Mouse (Mus musculus) midbrain, embryonic 10.5 days (tissue): ENCODE data around the gene Apoh. TPM values are rescaled to one million over a fixed set of nuclear protein-coding genes. Genes with fewer than 3 reads are reported as not detected.

Experiments
- DNase-seq: peaks from one replicate; pipeline ENCODE4 v3.0.0-alpha.2; 2017; ENCODE audit warnings: low spot score
- H3K27ac ChIP-seq: fragments of 300-500 bp; sonication (generic); replicated peaks from 2 replicates; pipeline ENCODE4 v1.5.1; 2016; ENCODE audit warnings: mild to moderate bottlenecking
- H3K27me3 ChIP-seq: fragments of 300-500 bp; sonication (generic); 2 replicates; pipeline ENCODE4 v1.6.1; 2016; ENCODE audit warnings: low read depth, mild to moderate bottlenecking; ENCODE audit not compliant: poor library complexity, severe bottlenecking
- H3K36me3 ChIP-seq: fragments of 300-500 bp; sonication (generic); 2 replicates; pipeline ENCODE4 v1.6.1; 2016; ENCODE audit warnings: mild to moderate bottlenecking, moderate library complexity
- H3K4me1 ChIP-seq: fragments of 300-500 bp; sonication (generic); 2 replicates; pipeline ENCODE4 v1.6.1; 2016
- H3K4me3 ChIP-seq: fragments of 300-500 bp; sonication (generic); 2 replicates; pipeline ENCODE4 v1.5.1; 2016; ENCODE audit warnings: mild to moderate bottlenecking, moderate library complexity
- H3K9me3 ChIP-seq: fragments of 300-500 bp; sonication (generic); replicated peaks from 2 replicates; pipeline ENCODE4 v1.6.1; 2016; ENCODE audit warnings: mild to moderate bottlenecking
- WGBS: fragments of 180-500 bp; shearing (Covaris S2); methylation state at CpG from one replicate; pipeline ENCODE4 v1.1.7; 2016; 5-methylcytosine and 5-hydroxymethylcytosine counted together
- polyA plus RNA-seq: library from polyadenylated mRNA; unstranded; fragments of >200 nt; fragmentation: Nextera tagmentation; extraction: Ambion mirVana; gene quantifications from 2 replicates; pipeline ENCODE4 v1.2.1, GENCODE M21; 2016

The Apoh gene
- polyA plus RNA-seq, 1 experiment from 2014 or later = not detected

GRCm38 (mm10) chr11:108416360-108416759 is 73.2 kb downstream of the Apoh start:
- DNase-seq = no peak
- 83% methylated on average over 1 of the region's 1 CpGs for WGBS
- no peak overlapping the region for H3K4me3 ChIP-seq
- H3K27me3 ChIP-seq = no peaks in the 10 kb centered on the region
- 0 out of 2 replicates have a peak, but pooled peaks cover 3% of the 10 kb centered on the region for H3K4me1 ChIP-seq
- H3K36me3 ChIP-seq = no peaks in the 10 kb centered on the region
- no peaks in the 10 kb centered on the region for H3K9me3 ChIP-seq
- no peak overlapping the region for H3K27ac ChIP-seq

GRCm38 (mm10) chr11:108418540-108418939 is 75.4 kb downstream of the Apoh start:
- Histone ChIP-seq H3K36me3 (no peaks in the 10 kb centered on the region), H3K27me3 (peaks cover 12% of the 10 kb centered on the region), H3K4me3 (no peak overlapping the region), H3K4me1 (peaks cover 14% of the 10 kb centered on the region), H3K9me3 (no peaks in the 10 kb centered on the region), H3K27ac (no peak overlapping the region)
- no peak for DNase-seq
- 71% methylated on average over 1 of the region's 1 CpGs for WGBS

DNA sequence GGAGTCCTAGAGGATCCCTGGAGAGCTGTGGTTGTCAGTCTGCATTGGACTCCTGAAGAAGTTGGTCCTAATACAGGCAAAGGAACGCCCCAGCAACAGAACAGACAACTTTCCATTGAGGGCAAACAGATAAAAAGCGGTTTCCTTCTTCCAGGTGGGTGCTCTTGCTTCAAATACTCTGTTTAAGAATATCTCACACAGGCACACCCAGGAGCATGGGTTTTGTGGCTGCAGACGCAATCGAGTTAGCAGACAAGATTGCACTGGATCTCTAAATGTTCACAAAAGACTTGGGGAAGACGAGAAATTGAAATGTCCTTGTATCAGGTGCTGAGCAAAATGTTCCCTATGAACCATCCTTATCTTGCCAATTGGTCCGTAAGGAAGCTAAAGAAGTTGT is 76.1 kb downstream of the Apoh start:
- Histone ChIP-seq H3K27ac (no peak overlapping the region), H3K4me1 (peaks cover 21% of the 10 kb centered on the region), H3K27me3 (peaks cover 14% of the 10 kb centered on the region), H3K4me3 (no peak overlapping the region), H3K36me3 (no peaks in the 10 kb centered on the region), H3K9me3 (no peaks in the 10 kb centered on the region)
- no peak for DNase-seq
- WGBS = 94% methylated on average over 6 of the region's 6 CpGs

DNA sequence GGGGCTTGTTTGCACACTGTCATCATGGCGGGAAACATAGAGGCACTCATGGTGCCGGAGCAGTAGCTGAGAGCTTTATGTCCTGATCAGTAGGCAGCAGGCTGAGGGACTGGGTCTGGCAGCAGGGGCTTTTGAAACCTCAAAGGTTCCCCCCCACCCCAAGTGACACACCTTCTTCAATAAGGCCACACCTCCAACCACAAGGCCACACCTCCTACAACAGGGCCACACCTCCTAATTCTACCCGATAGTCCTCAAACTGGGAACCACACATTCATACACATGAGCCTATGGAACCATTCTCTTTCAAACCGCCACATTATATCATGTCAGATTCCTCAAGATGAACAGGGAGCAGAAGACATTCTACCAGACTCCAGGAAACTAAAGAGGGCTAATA is 77.6 kb downstream of the Apoh start:
- H3K9me3 ChIP-seq = no peaks in the 10 kb centered on the region
- H3K4me3 ChIP-seq = no peak overlapping the region
- DNase-seq = no peak
- H3K36me3 ChIP-seq = no peaks in the 10 kb centered on the region
- H3K27me3 ChIP-seq = peaks cover 14% of the 10 kb centered on the region
- H3K4me1 ChIP-seq = peaks cover 29% of the 10 kb centered on the region
- no peak overlapping the region for H3K27ac ChIP-seq
- 75% methylated on average over 4 of the region's 4 CpGs for WGBS

DNA sequence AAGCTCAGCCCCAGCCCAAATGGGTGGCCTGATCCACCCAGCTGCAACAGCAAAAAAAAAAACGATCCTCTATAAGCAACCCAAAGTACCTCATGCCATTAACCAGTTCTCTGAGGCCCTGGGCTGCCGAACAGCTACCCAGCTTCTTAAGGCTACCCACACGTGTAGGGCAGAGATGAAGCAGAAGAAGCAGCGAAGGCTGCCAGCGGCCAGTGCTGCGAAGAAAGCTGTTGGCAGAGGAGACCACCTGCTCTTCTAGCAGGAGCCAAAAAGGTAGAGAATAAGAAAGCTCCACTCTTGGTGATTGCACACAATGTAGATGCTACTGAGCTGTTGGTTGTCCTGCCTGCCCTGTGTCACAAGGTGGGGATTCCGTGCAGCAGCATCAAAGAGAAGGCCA is 80.1 kb downstream of the Apoh start:
- Histone ChIP-seq H3K4me3 (peak overlapping the region; percentile 74), H3K4me1 (peaks cover 45% of the 10 kb centered on the region), H3K36me3 (no peaks in the 10 kb centered on the region), H3K27ac (peak overlapping the region; percentile 95), H3K27me3 (peaks cover 14% of the 10 kb centered on the region), H3K9me3 (no peaks in the 10 kb centered on the region)
- WGBS = 46% methylated on average over 7 of the region's 7 CpGs
- no peak for DNase-seq

DNA sequence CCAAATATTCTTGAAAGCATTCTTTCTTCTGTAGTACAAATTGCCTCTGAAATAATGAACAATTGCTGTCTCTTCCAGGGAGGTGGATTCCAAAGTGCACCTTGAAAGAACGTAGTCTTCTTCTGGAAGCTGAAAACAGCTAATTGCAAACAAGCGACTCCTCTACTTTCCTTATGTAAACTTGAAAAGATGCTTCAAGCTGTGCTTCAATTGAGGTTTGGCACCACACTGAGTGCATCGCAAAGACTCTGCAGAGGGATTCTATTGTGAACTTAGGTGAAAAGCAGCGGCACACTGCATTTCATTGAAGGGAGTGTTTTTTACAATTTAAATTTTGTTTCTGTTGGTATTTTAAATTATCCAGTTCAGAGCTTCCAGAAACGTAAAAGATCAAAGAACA is 81.0 kb downstream of the Apoh start:
- peaks cover 45% of the 10 kb centered on the region for H3K4me1 ChIP-seq
- no peak for DNase-seq
- H3K9me3 ChIP-seq = no peaks in the 10 kb centered on the region
- H3K36me3 ChIP-seq = no peaks in the 10 kb centered on the region
- peak overlapping the region; percentile 74 for H3K4me3 ChIP-seq
- WGBS = 2% methylated on average over 5 of the region's 5 CpGs
- H3K27ac ChIP-seq = peak overlapping the region; percentile 95
- H3K27me3 ChIP-seq = peaks cover 14% of the 10 kb centered on the region

GRCm38 (mm10) chr11:108424889-108425591 is 81.9 kb downstream of the Apoh start, which contains the start of gene Cep112:
Gene Cep112, plus strand, starts transcription at chr11:108425192.
- peak within 1 kb of the TSS; percentile 95 for H3K27ac ChIP-seq
- H3K4me1 ChIP-seq = peaks cover 45% of the 10 kb centered on the region
- under 1% methylated on average over 61 of the region's 61 CpGs for WGBS
- DNase-seq = peak; percentile 99
- no peaks in the 10 kb centered on the region for H3K9me3 ChIP-seq
- peak within 1 kb of the TSS; percentile 74 for H3K4me3 ChIP-seq
- H3K27me3 ChIP-seq = peaks cover 14% of the 10 kb centered on the region
- no peaks in the 10 kb centered on the region for H3K36me3 ChIP-seq

DNA sequence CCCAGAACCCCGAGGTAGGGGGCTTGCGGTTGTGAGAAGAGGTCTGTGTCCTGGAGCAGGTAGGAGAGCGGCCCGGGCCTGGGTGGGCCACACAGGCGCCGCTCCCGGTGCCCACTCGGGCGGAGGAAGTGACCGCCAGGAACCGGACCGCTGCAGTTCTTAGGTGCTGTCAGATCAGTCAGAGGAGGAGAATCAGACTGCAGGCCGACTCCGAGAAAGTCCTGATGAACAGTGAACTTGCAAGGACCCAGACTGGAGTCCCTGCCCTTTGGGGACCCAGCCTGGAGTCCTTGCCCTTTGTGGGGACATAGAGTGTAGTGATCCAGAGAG is 82.4 kb downstream of the Apoh start:
- H3K4me3 ChIP-seq = peak overlapping the region; percentile 74
- H3K4me1 ChIP-seq = peaks cover 42% of the 10 kb centered on the region
- WGBS = 6% methylated on average over 14 of the region's 14 CpGs
- H3K27ac ChIP-seq = peak overlapping the region; percentile 95
- DNase-seq = no peak
- no peaks in the 10 kb centered on the region for H3K9me3 ChIP-seq
- H3K36me3 ChIP-seq = no peaks in the 10 kb centered on the region
- peaks cover 14% of the 10 kb centered on the region for H3K27me3 ChIP-seq

- peak overlapping the region; percentile 95 for H3K27ac ChIP-seq
- no peaks in the 10 kb centered on the region for H3K9me3 ChIP-seq
- no peaks in the 10 kb centered on the region for H3K36me3 ChIP-seq
- H3K27me3 ChIP-seq = peaks cover 14% of the 10 kb centered on the region
- H3K4me3 ChIP-seq = peak overlapping the region; percentile 74
- H3K4me1 ChIP-seq = peaks cover 42% of the 10 kb centered on the region
- 92% methylated on average over 3 of the region's 3 CpGs for WGBS
- no peak for DNase-seq
Observed at GRCm38 (mm10) chr11:108426086-108426485, 82.9 kb downstream of the Apoh start.

DNA sequence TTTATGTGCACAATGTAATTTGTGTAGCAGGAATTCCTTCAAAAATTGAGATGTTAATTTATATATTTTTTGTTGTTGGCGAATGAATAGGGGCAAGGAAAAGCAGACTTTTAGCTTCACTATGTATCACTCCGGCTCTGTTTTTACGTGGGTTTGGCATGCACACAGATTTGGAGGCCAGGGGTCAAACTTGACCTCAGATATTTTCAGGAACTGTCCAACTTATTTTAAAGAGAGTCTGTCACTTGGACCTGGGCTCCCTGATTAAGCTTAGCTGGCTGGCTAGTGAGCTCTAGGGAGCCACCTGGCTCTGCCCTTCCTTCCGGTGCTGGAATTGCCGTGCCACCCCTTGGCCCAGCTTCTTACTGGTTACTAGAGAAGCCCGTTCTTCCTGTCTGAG is 84.0 kb downstream of the Apoh start:
- Histone ChIP-seq H3K4me1 (peaks cover 42% of the 10 kb centered on the region), H3K27me3 (peaks cover 14% of the 10 kb centered on the region), H3K36me3 (no peaks in the 10 kb centered on the region), H3K9me3 (no peaks in the 10 kb centered on the region), H3K4me3 (no peak overlapping the region), H3K27ac (no peak overlapping the region)
- 76% methylated on average over 6 of the region's 6 CpGs for WGBS
- DNase-seq = no peak

DNA sequence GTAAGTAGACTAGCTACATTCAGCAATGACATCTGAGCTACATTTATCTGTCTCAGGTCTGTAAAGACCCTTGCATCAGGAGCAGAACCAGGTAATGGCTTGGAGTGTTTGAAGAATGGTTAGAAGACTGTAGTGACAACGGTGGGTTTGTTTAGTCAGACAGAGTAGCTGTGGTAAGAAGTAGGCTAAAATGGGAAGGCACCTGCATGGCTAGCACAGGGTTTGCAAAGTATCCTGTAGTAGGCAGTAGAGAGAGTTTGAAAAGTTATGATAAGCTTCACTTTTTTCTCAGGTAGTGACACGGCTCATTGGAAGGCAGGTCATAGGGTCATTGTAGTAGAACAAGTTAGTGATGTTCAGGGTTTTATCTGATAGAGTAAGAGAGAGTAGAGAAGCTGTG is 85.9 kb downstream of the Apoh start:
- H3K4me3 ChIP-seq = no peak overlapping the region
- DNase-seq = no peak
- H3K4me1 ChIP-seq = peaks cover 26% of the 10 kb centered on the region
- no peak overlapping the region for H3K27ac ChIP-seq
- H3K27me3 ChIP-seq = no peaks in the 10 kb centered on the region
- WGBS = 88% methylated on average over 2 of the region's 2 CpGs
- H3K9me3 ChIP-seq = no peaks in the 10 kb centered on the region
- H3K36me3 ChIP-seq = no peaks in the 10 kb centered on the region

DNA sequence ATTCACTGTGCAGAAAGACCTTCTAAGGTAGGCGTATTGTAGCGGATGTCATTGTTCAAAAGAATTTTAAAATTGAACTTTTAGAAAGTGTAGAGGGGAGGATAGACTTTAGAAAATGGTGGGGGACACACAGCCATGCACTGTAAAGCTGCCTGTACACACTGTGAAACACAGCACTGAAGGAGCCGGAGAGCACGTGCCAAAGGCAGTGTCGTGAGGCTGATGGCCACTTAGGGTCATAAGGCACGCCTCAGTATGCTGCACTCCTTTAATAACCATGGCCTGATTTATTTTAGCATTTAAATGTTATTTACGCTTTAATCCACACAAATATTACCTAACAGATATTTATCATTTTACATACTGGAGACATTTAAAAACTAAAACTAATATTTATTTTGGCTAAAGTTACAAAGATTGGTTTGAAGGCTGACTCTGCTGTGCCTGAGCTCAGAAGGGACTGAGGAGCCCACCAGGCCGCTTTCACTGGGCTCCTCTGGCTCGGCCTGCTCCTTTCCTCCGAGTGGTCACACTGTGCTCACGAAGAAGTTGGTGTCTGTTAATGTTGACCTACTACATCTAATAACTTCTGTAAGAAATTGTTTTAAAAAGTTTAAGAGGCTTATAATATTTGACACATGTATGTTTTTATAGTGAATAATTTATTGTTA is 100.9 kb downstream of the Apoh start:
- Histone ChIP-seq H3K4me3 (no peak overlapping the region), H3K27ac (no peak overlapping the region), H3K9me3 (no peaks in the 10 kb centered on the region), H3K36me3 (peaks cover 22% of the 10 kb centered on the region), H3K4me1 (peaks cover 9% of the 10 kb centered on the region), H3K27me3 (no peaks in the 10 kb centered on the region)
- no peak for DNase-seq
- WGBS = 86% methylated on average over 11 of the region's 11 CpGs

DNA sequence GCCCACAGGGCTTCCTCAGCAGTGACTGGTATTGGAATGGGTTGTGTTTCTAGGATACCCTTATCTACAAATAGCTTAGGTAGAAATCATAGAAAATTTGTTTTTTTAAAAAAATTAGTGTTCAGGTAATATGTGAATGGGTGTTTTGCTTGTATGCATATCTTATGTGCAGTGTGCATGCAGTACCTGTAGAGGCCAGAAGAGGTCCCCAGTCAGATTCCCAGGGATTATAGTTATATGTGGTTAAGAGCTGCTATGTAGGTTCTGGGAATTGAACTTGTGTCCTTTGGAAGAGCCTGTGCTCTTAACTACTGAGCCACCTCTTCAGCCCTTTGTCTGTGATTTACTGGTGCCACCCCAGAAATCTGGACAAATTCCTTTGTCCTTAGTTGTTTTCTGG is 104.0 kb downstream of the Apoh start:
- peak; percentile 28 for DNase-seq
- Histone ChIP-seq H3K36me3 (peaks cover 14% of the 10 kb centered on the region), H3K4me3 (no peak overlapping the region), H3K4me1 (peaks cover 9% of the 10 kb centered on the region), H3K27ac (no peak overlapping the region), H3K27me3 (no peaks in the 10 kb centered on the region), H3K9me3 (0 out of 2 replicates have a peak, but pooled peaks cover 8% of the 10 kb centered on the region)
